Mouse (Mus musculus) left cerebral cortex, adult 2 months (tissue): ENCODE data around the gene Col18a1. TPM values are rescaled to one million over a fixed set of nuclear protein-coding genes. Genes with fewer than 3 reads are reported as not detected.

Experiments used
- DNase-seq, 2 experiments: peaks; one replicate each; pipeline ENCODE4 v3.0.0; 2021 to 2022; ENCODE audit warnings: low spot score in 2 of 2, mixed read lengths in 1 of 2; ENCODE audit errors: extremely low spot score in 1 of 2
- H3K27ac ChIP-seq: fragments of 200-600 bp; 2 replicates; pipeline ENCODE4 v1.8.1; 2022
- H3K4me3 ChIP-seq: fragments of 200-600 bp; 2 replicates; pipeline ENCODE4 v1.8.1; 2022
- CTCF ChIP-seq: fragments of 200-600 bp; IDR thresholded peaks from 2 replicates; pipeline ENCODE4 v1.8.1; 2022; ENCODE audit warnings: antibody characterized with exemption, mild to moderate bottlenecking, moderate library complexity
- intact Hi-C: fragments of 180-260 bp; cut with DNase I; formaldehyde crosslinking; loops from one replicate; pipeline ENCODE4 v1.15.1; 2025
- total RNA-seq, 2 experiments: library from RNA; stranded (reverse); gene quantifications; 2 replicates each; pipeline ENCODE4 v1.2.3; 2021

Gene Col18a1
- total RNA-seq, 2 experiments from 2014 or later = 3.6 to 3.8 TPM

GRCm38 (mm10) chr10:77016499-77016898 is 149.8 kb downstream of the Col18a1 start:
- no peak for TF ChIP-seq CTCF
- no peak for DNase-seq
- intact Hi-C loops = no loop called here
- Histone ChIP-seq H3K4me3 (no peak overlapping the region), H3K27ac (no peak overlapping the region)

GRCm38 (mm10) chr10:77016080-77016479 is 150.3 kb downstream of the Col18a1 start:
- Histone ChIP-seq H3K4me3 (no peak overlapping the region), H3K27ac (no peak overlapping the region)
- intact Hi-C loops = no loop called here
- no peak for TF ChIP-seq CTCF
- no peak for DNase-seq

- intact Hi-C loops = no loop called here
- H3K27ac ChIP-seq = no peak overlapping the region
- no peak for DNase-seq
- no peak overlapping the region for H3K4me3 ChIP-seq
- TF ChIP-seq CTCF = no peak
Measured at GRCm38 (mm10) chr10:77011681-77012080, 154.7 kb downstream of the Col18a1 start.

- no peak for TF ChIP-seq CTCF
- no peak overlapping the region for H3K27ac ChIP-seq
Measured at GRCm38 (mm10) chr10:77008698-77009097, 157.7 kb downstream of the Col18a1 start.

GRCm38 (mm10) chr10:77008109-77008561 is 158.2 kb downstream of the Col18a1 start:
- no peak for TF ChIP-seq CTCF
- Histone ChIP-seq H3K4me3 (no peak overlapping the region), H3K27ac (peak overlapping the region; percentile 51)
- peak; percentile 18 to 26 for DNase-seq
- intact Hi-C loops = no loop called here

More at GRCm38 (mm10) chr10:77008698-77009097, 157.7 kb downstream of the Col18a1 start:
- intact Hi-C loops = no loop called here
- H3K4me3 ChIP-seq = no peak overlapping the region
- no peak for DNase-seq

- intact Hi-C loops = no loop called here
- H3K27ac ChIP-seq = peak overlapping the region; percentile 51; the same call in 1 of the 2 replicates
- TF ChIP-seq CTCF = no peak
- DNase-seq = no peak
- H3K4me3 ChIP-seq = no peak overlapping the region
Measured at GRCm38 (mm10) chr10:77007433-77008108, 158.8 kb downstream of the Col18a1 start.

GRCm38 (mm10) chr10:77004936-77005335 is 161.4 kb downstream of the Col18a1 start:
- no peak for TF ChIP-seq CTCF
- intact Hi-C loops = no loop called here
- H3K4me3 ChIP-seq = no peak overlapping the region
- no peak overlapping the region for H3K27ac ChIP-seq
- no peak for DNase-seq

Other genes starting within 250 kb of the Col18a1 start
- 10 to 100 TPM; 60.8 to 62.2 TPM for gene Pcbp3, start 204.7 kb downstream of the Col18a1 start, total RNA-seq
- gene Slc19a1, start 134.3 kb downstream of the Col18a1 start, total RNA-seq = 10 to 100 TPM; 23.9 to 27.0 TPM
- 10 to 100 TPM; 37.6 to 38.2 TPM for gene Pofut2, start 92.7 kb upstream of the Col18a1 start, total RNA-seq